Mouse (Mus musculus) CD4-positive, CD25-positive, alpha-beta regulatory T cell, adult 2 months (primary cell): ENCODE measurements around the gene Lrrc3c.

Experiments
- DNase-seq: peaks from one replicate; pipeline ENCODE4 v3.0.0-alpha.2; 2012; ENCODE audit warnings: low read depth, low spot score

Gene Lrrc3c

DNA sequence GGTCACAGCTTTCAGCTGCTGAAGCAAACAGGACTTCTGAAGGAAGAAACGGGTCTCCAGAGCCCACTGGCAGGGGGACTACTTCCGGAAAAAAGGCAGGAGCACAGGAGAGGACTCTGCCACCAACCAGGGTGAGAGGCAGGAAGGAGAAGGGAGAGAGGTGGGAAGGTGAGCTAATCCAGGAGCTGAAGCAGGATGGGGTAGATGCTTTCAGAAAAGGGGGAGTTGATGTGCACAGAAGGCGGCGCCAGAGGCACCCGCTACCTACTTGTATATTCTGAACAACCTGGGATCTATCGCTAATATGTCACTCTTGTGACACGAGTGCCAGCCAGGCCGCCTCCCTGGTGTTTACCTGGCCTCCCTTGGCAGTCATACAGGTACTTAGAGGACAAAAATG is at the start of gene Lrrc3c:
Lrrc3c (plus strand) TSS at position 301 of the 400 bp plus-strand sequence.
- DNase-seq: no peak

DNA sequence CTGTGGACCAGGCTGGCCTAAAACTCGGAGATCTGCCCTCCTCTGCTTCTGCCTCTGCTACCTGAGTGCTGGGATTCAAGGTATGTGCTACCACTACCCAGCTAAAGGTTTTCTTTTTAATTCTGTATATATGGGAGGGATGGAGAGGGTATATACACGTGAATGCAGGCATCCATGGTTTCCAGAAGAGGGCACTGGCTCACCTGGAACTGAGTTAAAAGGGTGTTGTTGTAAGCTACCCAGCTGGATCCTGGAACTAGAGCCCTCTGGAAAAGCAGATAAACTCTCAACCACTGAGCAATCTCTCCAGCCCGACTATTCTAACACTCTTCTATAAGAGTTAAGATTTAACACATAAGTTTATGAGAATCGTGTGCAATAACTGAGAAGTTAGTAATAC is 48.7 kb upstream of the Lrrc3c start:
- DNase-seq: peak; percentile 41

GRCm38 (mm10) chr11:98550311-98550974 is 47.6 kb upstream of the Lrrc3c start:
- DNase-seq: peak; percentile 85

- peak; percentile 99 for DNase-seq
Observed at GRCm38 (mm10) chr11:98550975-98551828, 46.9 kb upstream of the Lrrc3c start, which contains the start of gene Zpbp2. Zpbp2 (plus strand) TSS chr11:98551097.

- DNase-seq: peak; percentile 25
Observed at GRCm38 (mm10) chr11:98553966-98554365, 44.1 kb upstream of the Lrrc3c start.

- DNase-seq: peak; percentile 61
Observed at GRCm38 (mm10) chr11:98555124-98555700, 42.9 kb upstream of the Lrrc3c start.

DNA sequence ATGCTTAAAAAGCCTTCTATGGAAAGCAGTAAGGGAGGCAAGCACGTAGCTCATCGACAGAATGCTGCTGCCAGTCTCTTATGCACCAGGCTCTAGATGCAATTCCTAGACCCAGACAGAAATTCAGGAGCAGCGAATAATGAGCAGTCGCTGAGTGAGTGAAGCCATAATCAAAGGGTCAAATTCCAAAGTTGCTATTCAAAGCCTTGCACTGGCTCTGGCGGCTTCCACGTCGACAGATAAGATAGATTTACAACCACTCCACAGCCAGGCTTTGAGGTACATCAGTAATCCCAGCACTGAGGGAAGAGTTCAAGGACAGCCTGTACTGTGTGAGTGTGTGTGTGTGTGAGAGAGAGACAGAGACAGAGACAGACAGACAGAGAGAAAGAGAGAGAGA is 37.1 kb upstream of the Lrrc3c start:
- no peak for DNase-seq

- peak; percentile 53 for DNase-seq
Observed at GRCm38 (mm10) chr11:98563025-98563424, 35.1 kb upstream of the Lrrc3c start.

- DNase-seq: no peak
Observed at GRCm38 (mm10) chr11:98563921-98564414, 34.1 kb upstream of the Lrrc3c start.

DNA sequence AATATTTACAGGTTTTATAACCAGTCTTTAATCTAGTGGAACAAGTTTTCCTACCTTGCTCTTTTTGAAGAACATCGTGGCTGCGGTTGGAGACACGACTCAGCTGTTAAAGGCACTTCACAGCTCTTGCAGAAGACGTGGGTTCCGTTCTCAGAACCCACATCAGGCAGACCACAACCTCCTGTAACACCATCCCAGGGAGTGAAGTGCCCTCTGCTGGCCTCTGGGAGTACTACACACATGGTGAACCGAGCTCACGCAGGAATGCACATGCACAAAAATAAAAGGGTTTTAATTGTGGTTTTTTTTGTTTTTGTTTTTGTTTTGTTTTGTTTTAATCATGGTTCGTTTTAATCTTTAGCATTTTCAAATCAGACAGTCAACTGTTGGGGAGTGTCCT is 29.8 kb upstream of the Lrrc3c start:
- DNase-seq: peak; percentile 69

DNA sequence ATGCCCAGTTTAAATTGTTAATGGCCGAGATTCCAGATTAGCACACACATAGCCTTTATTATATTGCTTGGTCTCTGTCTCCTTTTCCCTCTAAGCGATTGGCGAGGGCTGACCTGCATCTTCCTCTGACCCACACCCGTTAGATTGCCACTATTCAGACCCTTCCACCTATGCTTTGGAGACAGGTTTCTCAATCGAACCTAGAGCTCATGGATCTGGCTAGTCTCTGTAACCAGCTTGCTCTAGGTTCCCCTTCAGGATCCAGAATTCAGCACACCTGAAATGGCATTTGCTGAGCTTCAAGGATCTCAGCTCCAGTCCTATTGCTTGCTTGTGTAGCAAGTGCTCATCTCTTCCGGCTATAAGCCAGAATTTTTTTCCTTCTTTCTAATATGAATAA is 28.6 kb upstream of the Lrrc3c start:
- no peak for DNase-seq

DNA sequence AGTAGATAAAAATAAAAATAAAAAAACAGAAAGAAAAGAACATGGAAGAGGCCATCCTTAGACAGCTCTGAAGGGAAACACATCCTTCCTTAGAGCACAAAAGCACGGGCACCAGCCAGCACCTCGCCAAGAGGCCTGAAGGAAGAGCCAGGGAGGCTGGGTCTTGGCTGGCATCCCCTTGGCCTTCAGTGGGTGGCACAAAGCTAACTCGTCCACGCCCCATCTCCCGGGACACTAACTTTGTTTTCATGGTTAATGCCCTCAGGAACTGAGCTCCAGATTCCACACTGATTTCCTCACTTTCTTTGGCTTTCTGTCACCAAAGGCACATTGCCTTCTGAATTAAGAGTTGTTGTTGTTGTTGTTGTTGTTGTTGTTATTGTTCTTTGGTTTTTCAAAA is 20.3 kb upstream of the Lrrc3c start:
- DNase-seq: no peak

GRCm38 (mm10) chr11:98580301-98581121 is 17.6 kb upstream of the Lrrc3c start:
- DNase-seq: no peak

GRCm38 (mm10) chr11:98581286-98582029 is 16.6 kb upstream of the Lrrc3c start:
- DNase-seq: no peak

- no peak for DNase-seq
Observed at GRCm38 (mm10) chr11:98582030-98582388, 16.1 kb upstream of the Lrrc3c start.

- no peak for DNase-seq
Observed at GRCm38 (mm10) chr11:98582551-98583264, 15.4 kb upstream of the Lrrc3c start.

- no peak for DNase-seq
Observed at GRCm38 (mm10) chr11:98583265-98583552, 14.9 kb upstream of the Lrrc3c start.

DNA sequence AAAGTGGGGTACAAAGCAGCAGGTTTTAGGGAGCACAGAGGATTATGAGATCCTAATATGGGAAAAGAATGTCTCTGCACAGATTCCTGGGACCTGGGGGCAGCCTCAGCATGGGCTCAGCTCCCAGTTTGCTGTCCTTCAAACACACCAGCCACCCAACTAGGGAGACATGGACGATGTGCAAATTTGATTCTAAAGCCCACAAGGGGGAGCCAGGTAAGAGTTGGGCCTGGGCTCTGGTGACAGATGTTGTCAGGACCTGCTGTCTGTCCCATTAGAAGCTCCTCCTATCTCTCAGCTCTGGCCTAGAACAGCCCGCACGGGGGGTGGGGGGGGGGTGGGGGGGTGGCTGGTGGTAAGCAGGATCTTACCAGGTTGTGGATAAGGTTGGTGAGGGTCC is 14.5 kb upstream of the Lrrc3c start:
- peak; percentile 45 for DNase-seq

DNA sequence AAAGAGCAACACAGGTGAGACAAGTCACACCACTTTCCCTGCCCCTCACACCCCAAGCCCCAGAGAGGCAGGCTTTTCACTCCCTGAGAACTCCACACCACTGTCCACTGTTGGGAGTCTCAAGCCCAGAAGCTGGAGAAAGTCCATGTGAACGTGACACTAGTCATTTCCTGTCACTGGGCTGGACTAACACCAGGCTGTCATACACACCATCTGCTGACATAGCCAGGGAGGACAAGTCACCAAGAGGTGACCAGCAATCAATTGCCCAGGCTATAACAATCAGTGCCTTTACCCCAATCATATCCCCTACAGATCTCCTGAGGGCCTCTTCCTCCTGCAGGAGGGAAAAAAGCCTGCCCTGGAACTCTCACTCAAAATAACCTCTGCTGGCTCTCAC is 13.9 kb upstream of the Lrrc3c start:
- DNase-seq: no peak

GRCm38 (mm10) chr11:98584629-98585177 is 13.4 kb upstream of the Lrrc3c start:
- DNase-seq: no peak
